Mouse (Mus musculus): ENCODE data around the gene Cnn3.

- TF ChIP-seq REST (IDR thresholded peaks at IDR 0.05; ENCODE audit: insufficient read depth, insufficient read length) (no peak), POLR2A (IDR thresholded peaks at IDR 0.05; ENCODE audit: insufficient read length, low read depth) (no peak), SRF (IDR thresholded peaks at IDR 0.05; ENCODE audit: control insufficient read depth, insufficient read length, low read depth) (no peak)
Observed at GRCm38 (mm10) chr3:121428230-121428629, 1.9 kb downstream of the Cnn3 start.

All from myocyte (in vitro differentiated cells).